Mouse (Mus musculus) G1E (cell line): ENCODE results near the gene Ehbp1. TPM values are rescaled to one million over a fixed set of nuclear protein-coding genes. Genes with fewer than 3 reads are reported as not detected.

Experiments used
- ATAC-seq: 2 replicates; pipeline ENCODE4 v1.8.0; 2016; ENCODE audit warnings: mild to moderate bottlenecking; ENCODE audit not compliant: insufficient number of reproducible peaks, poor library complexity, low FRiP score, severe bottlenecking; ENCODE audit errors: extremely low read depth
- DNase-seq: peaks from one replicate; pipeline ENCODE4 v3.0.0; 2012; ENCODE audit warnings: low spot score
- H3K27me3 ChIP-seq: 2 replicates; pipeline ENCODE4 v1.6.1; 2012; ENCODE audit warnings: mild to moderate bottlenecking, low read length, inconsistent platforms; ENCODE audit not compliant: insufficient read depth
- H3K36me3 ChIP-seq: replicated peaks from 2 replicates; pipeline ENCODE3; 2012; ENCODE audit warnings: mild to moderate bottlenecking, inconsistent platforms
- H3K4me1 ChIP-seq: 2 replicates; pipeline ENCODE4 v1.6.1; 2012; ENCODE audit warnings: low read depth, low read length, inconsistent platforms, mixed read lengths; ENCODE audit not compliant: insufficient read depth
- H3K4me3 ChIP-seq: 2 replicates; pipeline ENCODE4 v1.5.1; 2012; ENCODE audit warnings: low read depth, mild to moderate bottlenecking, inconsistent platforms, low read length, moderate library complexity, mixed read lengths
- H3K9me3 ChIP-seq: replicated peaks from 2 replicates; pipeline ENCODE4 v1.6.1; 2012; ENCODE audit warnings: inconsistent platforms
- CTCF ChIP-seq: IDR thresholded peaks from 2 replicates; pipeline ENCODE4 v1.5.1; 2012; ENCODE audit warnings: low read depth, low read length, inconsistent platforms, mixed read lengths
- GATA1 ChIP-seq: IDR thresholded peaks from 2 replicates; pipeline ENCODE4 v1.6.1; 2012; ENCODE audit warnings: borderline replicate concordance, low read length, inconsistent platforms, mixed read lengths
- GATA2 ChIP-seq: IDR thresholded peaks from 2 replicates; pipeline ENCODE4 v1.6.1; 2012; ENCODE audit warnings: low read depth, low read length, inconsistent platforms, borderline replicate concordance
- POLR2AphosphoS5 ChIP-seq: IDR thresholded peaks from 2 replicates; pipeline ENCODE4 v1.6.1; 2012; ENCODE audit warnings: low read depth, low read length, inconsistent platforms; ENCODE audit not compliant: insufficient replicate concordance
- TAL1 ChIP-seq: conservative IDR thresholded peaks from 2 replicates; pipeline ENCODE4 v1.6.1; 2012; ENCODE audit warnings: low read depth, low read length, inconsistent platforms, mixed read lengths
- polyA plus RNA-seq: library from polyadenylated mRNA; stranded (reverse); fragments of >175 nt; gene quantifications from 2 replicates; pipeline ENCODE4 v1.2.3, GENCODE M21; 2012
- total RNA-seq, 2 experiments: library from RNA; stranded (forward) in 1 of 2; stranded (reverse) in 1 of 2; fragments of 200-1000 nt in 1 of 2; fragments of >200 nt in 1 of 2; fragmentation: Nextera tagmentation in 1 of 2; gene quantifications; 2 replicates each; pipeline ENCODE4 v1.2.3; 2014 to 2017

The Ehbp1 gene
- total and polyA plus RNA-seq, 3 experiments = 0.30 to 13.5 (median 3.8) TPM

DNA sequence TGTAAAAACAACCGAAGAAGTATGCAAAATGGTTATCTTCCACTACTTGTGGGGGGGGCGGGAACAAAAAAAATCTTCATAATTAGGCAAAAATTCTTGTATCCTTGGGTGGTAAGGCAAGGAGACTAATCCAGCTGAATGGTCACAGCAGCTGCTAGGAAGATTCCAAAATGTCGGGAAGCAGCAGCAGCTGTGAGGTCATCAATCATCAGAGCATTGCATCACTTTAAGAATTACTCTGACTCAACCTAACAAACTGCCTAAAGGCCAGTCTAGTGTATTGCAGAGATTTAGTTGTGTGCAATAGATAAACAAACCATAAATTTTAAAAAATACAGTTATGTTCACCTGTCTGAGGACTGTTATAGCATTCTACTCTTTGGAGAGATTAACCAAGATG lies 368.5 kb downstream of the Ehbp1 start:
- Histone ChIP-seq H3K36me3 (no peaks in the 10 kb centered on the region), H3K4me3 (no peak overlapping the region), H3K9me3 (no peaks in the 10 kb centered on the region), H3K27me3 (peaks cover 8% of the 10 kb centered on the region), H3K4me1 (no peaks in the 10 kb centered on the region)
- TF ChIP-seq POLR2AphosphoS5 (no peak), CTCF (no peak), GATA1 (no peak), TAL1 (no peak), GATA2 (no peak)
- no peak for DNase-seq
- ATAC-seq = no peak

DNA sequence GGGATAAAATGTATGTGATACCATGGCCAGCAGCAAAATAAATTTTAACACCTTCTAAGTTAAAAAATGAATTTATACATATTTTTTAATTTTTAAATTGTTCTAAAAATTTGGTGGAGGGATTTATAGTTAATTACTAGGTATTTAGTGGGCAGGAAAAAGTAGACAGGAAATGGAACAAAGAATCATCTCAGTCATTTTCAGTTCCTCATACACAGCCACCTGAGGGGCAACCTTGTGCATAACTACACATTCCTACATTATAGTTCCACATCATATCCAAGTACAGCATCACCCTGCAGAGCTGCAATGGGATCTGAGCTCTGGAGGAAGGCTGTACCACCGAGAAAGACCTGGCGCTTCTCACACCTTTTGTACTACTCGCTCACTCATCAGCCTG lies 373.2 kb downstream of the Ehbp1 start:
- TF ChIP-seq GATA1 (no peak), CTCF (no peak), POLR2AphosphoS5 (no peak), TAL1 (no peak), GATA2 (no peak)

More for the DNA sequence above, 373.2 kb downstream of the Ehbp1 start:
- H3K9me3 ChIP-seq = no peaks in the 10 kb centered on the region
- no peak for DNase-seq
- ATAC-seq = no peak
- no peak overlapping the region for H3K4me3 ChIP-seq
- H3K4me1 ChIP-seq = no peaks in the 10 kb centered on the region
- H3K36me3 ChIP-seq = no peaks in the 10 kb centered on the region
- H3K27me3 ChIP-seq = no peaks in the 10 kb centered on the region

Other genes with a start within 250 kb of the Ehbp1 start
- gene Tmem17, start 169.8 kb upstream of the Ehbp1 start, total RNA-seq (2014; fragmentation: Nextera tagmentation) = not detected in 2 replicates
- 0.12 TPM in 1 of 2 replicates, not detected in the other for gene Tmem17, start 169.8 kb upstream of the Ehbp1 start, total RNA-seq (2017)
- not detected in 2 replicates for gene Tmem17, start 169.8 kb upstream of the Ehbp1 start, polyA plus RNA-seq